Mouse (Mus musculus): ENCODE data around the gene Slc26a11.
A peak's percentile ranks its signal among the peaks of the same experiment; 100 is the strongest.

Slc26a11 gene

DNA sequence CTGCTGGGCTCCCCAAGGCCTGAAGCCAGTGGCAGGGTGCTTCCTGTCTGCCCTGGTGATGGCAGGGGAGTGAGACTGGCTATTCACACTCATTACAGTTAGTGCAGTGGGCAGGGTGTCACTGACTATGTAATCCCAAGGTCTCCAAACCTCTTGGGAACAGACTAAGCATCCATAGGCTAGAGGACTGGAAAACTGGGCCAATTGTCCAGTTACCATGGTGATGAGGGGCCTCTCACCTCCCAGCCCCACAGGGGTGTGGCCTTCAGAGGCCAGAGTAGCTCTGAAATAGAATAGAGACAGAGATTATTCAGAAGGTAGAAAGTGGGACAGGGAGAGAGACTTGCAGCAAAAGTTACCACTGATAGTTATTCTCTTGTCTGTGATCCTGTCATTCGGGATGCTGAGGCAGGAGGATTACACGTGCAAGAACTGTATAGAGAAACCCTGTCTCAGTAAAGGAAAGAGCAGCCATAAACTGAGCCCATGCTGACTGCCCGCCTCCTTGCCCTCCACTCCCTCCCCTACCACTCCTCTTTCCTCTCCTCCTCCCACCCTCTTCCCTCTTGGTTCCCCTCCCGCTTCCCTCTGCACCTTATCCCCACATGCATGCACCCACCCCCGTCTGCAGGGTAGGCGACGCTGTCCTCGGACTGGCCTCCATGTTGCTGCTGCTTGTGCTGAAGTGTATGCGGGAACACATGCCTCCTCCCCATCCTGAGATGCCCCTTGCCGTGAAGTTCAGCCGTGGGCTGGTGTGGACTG lies 7.6 kb downstream of the Slc26a11 start:
- DNase-seq (ENCODE audit: low spot score) = no peak

- DNase-seq (ENCODE audit: low spot score) = no peak
Observed at GRCm38 (mm10) chr11:119363534-119364145, 8.3 kb downstream of the Slc26a11 start.

- DNase-seq (ENCODE audit: low spot score) = no peak
Observed at GRCm38 (mm10) chr11:119375425-119375824, 20.1 kb downstream of the Slc26a11 start.

- no peak for DNase-seq (ENCODE audit: low spot score)
Observed at GRCm38 (mm10) chr11:119377326-119377725, 22.0 kb downstream of the Slc26a11 start.

DNA sequence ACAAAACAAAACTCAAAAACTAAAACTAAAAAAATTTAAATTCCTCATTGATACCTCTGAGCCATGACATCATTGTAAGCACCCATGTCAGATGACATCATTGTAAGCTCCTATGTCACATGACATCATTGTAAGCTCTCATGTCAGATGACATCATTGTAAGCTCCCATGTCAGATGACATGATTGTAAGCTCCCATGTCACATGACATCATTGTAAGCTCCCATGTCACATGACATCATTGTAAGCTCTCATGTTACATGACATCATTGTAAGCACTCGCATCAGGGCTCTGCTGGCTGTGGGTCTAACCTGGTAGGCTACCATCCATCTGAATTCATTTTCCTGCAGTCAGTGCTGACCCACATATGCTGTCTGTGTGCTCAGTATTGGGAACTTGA lies 23.2 kb downstream of the Slc26a11 start:
- no peak for DNase-seq (ENCODE audit: low spot score)

DNA sequence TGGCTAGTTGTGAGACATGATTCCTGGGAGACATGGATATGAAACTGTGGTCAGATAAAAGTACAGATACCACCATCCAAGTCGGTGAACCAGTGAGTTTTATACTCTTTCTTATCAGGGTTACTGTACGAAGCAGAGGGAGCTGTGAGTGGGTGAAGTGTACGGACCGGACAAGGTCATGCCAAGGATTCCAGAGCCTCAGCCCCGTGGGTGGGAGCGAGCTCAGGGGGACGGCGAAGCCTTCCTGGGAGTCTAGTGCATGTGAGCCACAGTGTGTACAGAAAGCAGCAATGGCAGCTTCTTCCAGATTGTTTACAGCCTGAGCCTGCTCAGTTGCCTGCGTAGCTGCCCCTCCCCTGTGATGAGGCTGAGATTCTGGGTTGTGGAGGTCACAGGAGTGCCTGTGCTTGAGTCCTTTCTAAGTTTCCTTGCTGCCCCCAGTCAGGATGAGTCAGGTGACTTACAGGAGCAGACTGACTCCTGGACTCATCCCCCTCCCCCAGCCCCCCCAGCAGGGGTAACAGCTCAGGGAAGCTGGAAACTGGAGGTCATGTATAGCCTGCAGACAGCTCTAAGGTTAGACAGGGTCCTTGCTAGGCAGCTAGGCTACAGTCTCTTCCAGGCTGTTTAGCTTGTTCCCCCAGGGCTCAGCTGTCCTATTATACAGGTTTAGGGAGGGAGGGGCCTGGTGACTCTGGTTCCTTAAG lies 26.4 kb downstream of the Slc26a11 start:
- peak; percentile 41 for DNase-seq (ENCODE audit: low spot score)

DNA sequence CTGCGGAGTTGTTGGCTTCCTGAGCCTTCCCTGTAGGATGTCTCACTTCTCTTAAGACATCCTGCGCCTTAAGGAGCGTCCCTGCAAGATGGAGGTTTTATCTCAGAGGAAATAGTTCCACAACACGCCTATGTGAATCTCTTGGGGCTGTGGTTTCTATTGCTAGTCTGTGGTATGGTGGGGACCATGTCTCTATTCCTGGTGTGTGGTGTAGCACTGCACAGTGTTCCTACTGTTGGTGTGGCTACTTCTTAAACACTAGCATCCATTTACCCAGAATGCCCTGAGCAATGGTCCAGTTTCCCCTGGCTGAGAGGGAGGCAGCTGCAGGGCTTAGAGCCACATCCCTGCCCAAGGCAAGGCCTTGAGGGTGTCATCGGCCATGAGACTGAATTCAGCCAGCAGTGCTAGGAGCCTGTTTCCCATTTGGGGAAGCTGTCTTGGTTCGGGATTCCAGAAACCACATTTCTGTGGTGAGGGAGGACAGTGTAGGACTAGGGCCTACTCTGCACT lies 27.0 kb downstream of the Slc26a11 start:
- DNase-seq (ENCODE audit: low spot score) = no peak

- DNase-seq (ENCODE audit: low spot score) = no peak
Observed at GRCm38 (mm10) chr11:119384904-119385303, 29.5 kb downstream of the Slc26a11 start.

GRCm38 (mm10) chr11:119386306-119386705 lies 30.9 kb downstream of the Slc26a11 start:
- DNase-seq (ENCODE audit: low spot score) = no peak

DNA sequence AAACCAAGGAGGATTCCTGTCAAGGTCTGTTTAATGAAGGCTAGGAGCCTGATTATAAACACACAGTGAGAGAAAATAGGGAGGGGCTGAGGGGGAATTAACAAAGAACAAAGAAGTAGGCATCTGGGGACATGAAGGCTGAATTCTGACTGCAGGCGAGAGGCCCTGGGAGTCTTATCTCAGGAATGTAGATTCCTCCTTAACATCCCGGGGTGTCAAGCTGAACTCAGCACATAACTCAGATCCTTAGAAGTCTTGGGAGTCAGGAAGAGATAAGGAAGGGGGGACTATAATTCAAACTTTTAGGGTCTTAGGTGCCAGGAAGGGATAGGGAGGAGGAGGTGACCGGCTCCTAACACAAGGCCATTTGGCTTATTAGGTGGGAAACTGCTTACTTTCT lies 31.9 kb downstream of the Slc26a11 start:
- peak; percentile 57 for DNase-seq (ENCODE audit: low spot score)

GRCm38 (mm10) chr11:119389851-119390270 lies 34.5 kb downstream of the Slc26a11 start:
- peak; percentile 75 for DNase-seq (ENCODE audit: low spot score)

DNA sequence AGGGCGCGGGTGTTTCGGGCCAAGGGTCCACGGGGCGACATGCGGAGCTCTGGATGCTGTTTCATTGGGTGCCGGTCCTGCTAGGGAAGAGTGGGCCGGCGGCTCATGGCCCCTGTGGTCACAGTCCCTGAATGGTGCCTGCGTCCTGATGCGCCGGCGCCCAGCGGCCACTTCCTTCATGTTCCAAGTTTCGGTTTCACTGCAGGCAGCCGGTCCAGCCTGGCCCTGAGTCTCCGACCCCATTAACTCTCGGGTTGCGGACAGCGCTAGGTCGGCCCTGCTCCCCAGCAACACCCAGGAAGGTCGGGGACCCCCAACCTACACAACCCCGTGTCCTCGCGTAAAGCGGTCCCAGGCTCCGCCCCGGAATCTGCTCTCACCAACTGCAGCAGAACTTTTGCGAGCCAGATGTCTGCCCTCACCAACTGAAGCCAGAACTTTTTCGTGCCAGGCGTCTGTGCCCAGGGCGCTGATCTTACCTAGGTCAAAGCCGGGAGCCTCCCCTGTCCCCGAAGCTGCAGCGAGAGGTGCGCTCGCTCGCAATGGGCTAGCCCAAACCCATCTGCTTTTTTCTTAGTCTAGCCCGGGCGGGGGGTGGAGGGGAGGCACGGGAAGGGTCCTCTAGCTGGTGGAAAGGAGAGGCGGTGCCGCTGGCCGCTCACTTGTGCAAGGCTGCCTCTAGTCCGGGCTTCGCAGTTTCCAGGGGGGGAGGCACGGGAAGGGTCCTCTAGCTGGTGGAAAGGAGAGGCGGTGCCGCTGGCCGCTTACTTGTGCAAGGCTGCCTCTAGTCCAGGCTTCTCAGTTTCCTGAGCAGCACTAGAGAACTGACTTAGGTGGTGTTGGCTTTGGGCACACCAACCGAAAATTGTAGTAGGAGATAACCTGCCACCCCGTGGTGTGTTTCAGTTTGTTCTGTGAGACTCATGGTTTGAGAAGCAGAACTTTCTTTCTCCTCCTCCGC lies 35.2 kb downstream of the Slc26a11 start:
- peak; percentile 63 for DNase-seq (ENCODE audit: low spot score)

GRCm38 (mm10) chr11:119391386-119392000 lies 36.1 kb downstream of the Slc26a11 start:
- DNase-seq (ENCODE audit: low spot score) = peak; percentile 53

DNA sequence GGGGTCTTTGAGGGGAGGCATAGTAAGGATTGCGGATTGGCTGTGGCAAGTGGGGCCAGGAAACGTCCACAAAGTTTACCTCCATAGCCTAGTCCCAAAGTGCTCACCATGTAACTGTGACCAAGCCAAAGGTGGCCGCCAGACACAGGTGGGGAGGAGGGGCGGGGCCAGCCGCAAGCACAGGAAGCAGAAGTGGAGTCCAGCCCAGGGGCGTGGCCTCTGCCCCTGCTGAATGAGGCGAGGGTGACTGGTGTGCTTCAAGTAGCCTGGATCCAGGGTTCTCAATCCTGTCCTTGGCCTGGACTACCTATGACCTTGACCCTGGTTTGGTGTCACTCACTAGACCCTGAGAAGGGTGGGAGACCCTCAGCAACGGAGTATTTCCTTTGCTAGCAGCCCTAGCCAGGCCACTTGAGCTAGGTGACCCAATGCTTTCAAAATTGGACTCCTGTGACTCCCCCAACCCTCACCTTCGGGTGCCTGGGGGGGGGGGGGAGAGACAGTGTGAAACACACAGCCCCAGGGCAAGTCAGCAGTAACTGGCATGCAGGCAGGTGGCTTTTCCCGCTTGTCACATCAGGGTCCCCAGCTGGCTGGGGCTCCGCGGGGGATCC lies 36.8 kb downstream of the Slc26a11 start:
- peak; percentile 58 for DNase-seq (ENCODE audit: low spot score)

- DNase-seq (ENCODE audit: low spot score) = peak; percentile 57
Observed at GRCm38 (mm10) chr11:119392800-119393482, 37.6 kb downstream of the Slc26a11 start, which contains the start of gene Rnf213. Gene Rnf213, plus strand, starts transcription at chr11:119393100.

DNA sequence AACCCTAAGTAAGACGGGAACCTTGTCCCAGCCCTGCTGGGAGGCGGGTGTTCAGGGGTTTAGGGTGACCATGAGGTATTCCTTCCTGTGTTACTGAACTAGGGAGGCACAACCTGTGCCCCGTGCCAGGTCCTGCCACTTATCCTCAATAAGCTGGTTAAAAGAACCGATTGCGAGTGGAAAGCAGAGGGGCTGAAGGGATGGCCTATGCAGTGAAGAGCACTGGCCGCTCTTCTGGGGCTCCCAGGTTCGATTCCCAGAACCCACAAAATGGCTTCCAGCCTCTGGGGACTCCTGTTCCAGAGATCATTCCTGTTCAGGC lies 38.1 kb downstream of the Slc26a11 start:
- DNase-seq (ENCODE audit: low spot score) = no peak

- no peak for DNase-seq (ENCODE audit: low spot score)
Observed at GRCm38 (mm10) chr11:119394210-119394609, 38.9 kb downstream of the Slc26a11 start.

DNA sequence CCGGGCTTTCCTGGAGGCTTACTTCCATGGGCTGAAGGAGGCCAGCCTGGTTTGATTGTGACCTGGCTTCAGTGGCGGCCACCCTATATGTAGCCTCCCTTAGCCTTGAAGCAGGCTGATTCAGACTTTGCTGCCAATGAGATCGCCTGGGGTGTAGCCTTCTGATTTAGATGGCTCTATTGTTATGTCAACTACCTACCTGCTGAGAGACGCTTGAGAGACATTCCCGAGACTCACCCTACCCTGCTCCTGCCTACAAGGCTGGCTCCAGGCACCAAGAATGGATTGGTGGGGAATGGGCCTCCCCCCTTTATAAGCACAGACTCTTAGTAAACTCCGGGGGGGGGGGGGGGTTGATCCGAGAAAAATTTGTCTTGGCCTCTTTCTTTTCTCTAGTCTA lies 40.0 kb downstream of the Slc26a11 start:
- no peak for DNase-seq (ENCODE audit: low spot score)

- no peak for DNase-seq (ENCODE audit: low spot score)
Observed at GRCm38 (mm10) chr11:119395931-119396330, 40.6 kb downstream of the Slc26a11 start.

DNA sequence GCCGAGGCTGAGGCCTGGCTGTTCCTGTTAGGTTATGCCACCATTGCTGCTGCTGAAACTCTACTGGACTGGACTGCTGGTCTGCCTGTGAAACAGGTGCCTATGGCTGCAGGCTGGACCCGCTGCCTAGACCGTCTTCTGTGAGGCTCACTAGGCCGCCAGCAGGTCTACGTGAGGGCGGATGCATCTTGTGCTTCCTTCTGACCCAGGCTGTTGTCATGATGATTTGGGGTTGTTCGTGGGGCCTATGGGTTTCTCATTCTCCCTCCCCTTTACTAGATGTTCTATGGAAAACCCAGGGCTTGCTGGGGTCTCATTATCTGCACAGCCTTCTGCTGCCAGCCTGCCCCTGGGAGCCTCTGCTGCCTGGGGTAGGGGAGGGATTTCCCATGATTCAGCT lies 41.1 kb downstream of the Slc26a11 start:
- DNase-seq (ENCODE audit: low spot score) = no peak

Measured in ovary, adult 18-20 months (tissue).